Mouse (Mus musculus): ENCODE measurements around the gene Akr1b10.
"Not testable (repeated sequence)": the region's sequence is repeated elsewhere in the genome, so short reads cannot be mapped to it uniquely, and the experiment has no call there.

Akr1b10 gene

GRCm38 (mm10) chr6:34384110-34384661 lies at the start of gene Akr1b10:
Gene Akr1b10, plus strand, starts transcription at chr6:34384218.
- DNase-seq (ENCODE audit: low read depth, low spot score), result peak; percentile 77

GRCm38 (mm10) chr6:34334673-34335072 lies 49.3 kb upstream of the Akr1b10 start:
- DNase-seq (ENCODE audit: low read depth, low spot score), result no peak

- no peak for DNase-seq (ENCODE audit: low read depth, low spot score)
Measured at GRCm38 (mm10) chr6:34337799-34338198, 46.2 kb upstream of the Akr1b10 start.

- no peak for DNase-seq (ENCODE audit: low read depth, low spot score)
Measured at GRCm38 (mm10) chr6:34341991-34342390, 42.0 kb upstream of the Akr1b10 start.

GRCm38 (mm10) chr6:34342476-34342875 lies 41.5 kb upstream of the Akr1b10 start:
- DNase-seq (ENCODE audit: low read depth, low spot score), result no peak

GRCm38 (mm10) chr6:34343426-34343825 lies 40.6 kb upstream of the Akr1b10 start:
- no peak for DNase-seq (ENCODE audit: low read depth, low spot score)

GRCm38 (mm10) chr6:34344135-34344850 lies 39.7 kb upstream of the Akr1b10 start:
- peak; percentile 97 for DNase-seq (ENCODE audit: low read depth, low spot score)

- DNase-seq (ENCODE audit: low read depth, low spot score), result peak; percentile 95
Measured at GRCm38 (mm10) chr6:34344935-34345334, 39.1 kb upstream of the Akr1b10 start.

- DNase-seq (ENCODE audit: low read depth, low spot score), result peak; percentile 92
Measured at GRCm38 (mm10) chr6:34346096-34346898, 37.7 kb upstream of the Akr1b10 start.

- no peak for DNase-seq (ENCODE audit: low read depth, low spot score)
Measured at GRCm38 (mm10) chr6:34350037-34350699, 33.9 kb upstream of the Akr1b10 start.

- not testable (repeated sequence) for DNase-seq (ENCODE audit: low read depth, low spot score)
Measured at GRCm38 (mm10) chr6:34351481-34351880, 32.5 kb upstream of the Akr1b10 start.

GRCm38 (mm10) chr6:34352401-34352800 lies 31.6 kb upstream of the Akr1b10 start:
- DNase-seq (ENCODE audit: low read depth, low spot score), result no peak

- DNase-seq (ENCODE audit: low read depth, low spot score), result no peak
Measured at GRCm38 (mm10) chr6:34353658-34354353, 30.2 kb upstream of the Akr1b10 start, which contains the start of gene Akr1b8. Gene Akr1b8, plus strand, starts transcription at chr6:34354119.

- DNase-seq (ENCODE audit: low read depth, low spot score), result no peak
Measured at GRCm38 (mm10) chr6:34354354-34355348, 29.4 kb upstream of the Akr1b10 start.

- peak; percentile 33 for DNase-seq (ENCODE audit: low read depth, low spot score)
Measured at GRCm38 (mm10) chr6:34355349-34355747, 28.7 kb upstream of the Akr1b10 start.

- no peak for DNase-seq (ENCODE audit: low read depth, low spot score)
Measured at GRCm38 (mm10) chr6:34355841-34356240, 28.2 kb upstream of the Akr1b10 start.

GRCm38 (mm10) chr6:34364217-34365136 lies 19.5 kb upstream of the Akr1b10 start:
- no peak for DNase-seq (ENCODE audit: low read depth, low spot score)

- DNase-seq (ENCODE audit: low read depth, low spot score), result no peak
Measured at GRCm38 (mm10) chr6:34367998-34368397, 16.0 kb upstream of the Akr1b10 start.

GRCm38 (mm10) chr6:34370081-34370480 lies 13.9 kb upstream of the Akr1b10 start:
- no peak for DNase-seq (ENCODE audit: low read depth, low spot score)

All from ZHBTc4 (cell line).